ENCODE assay signal across 8 mouse cellular contexts in genomic region chr19:6140374-6140677, GRCm38 (mm10). TPM values are rescaled to one million over a fixed set of nuclear protein-coding genes. Genes with fewer than 3 reads are reported as not detected.
DNase-seq lines count a peak whose midpoint lies in the region; ATAC-seq and TF ChIP-seq lines count a peak whose summit lies in the region.

No protein-coding gene starts in this region.

- peaks cover 7% of the 10 kb centered on the region; the same call in 1 of the 2 replicates for H3K4me1 ChIP-seq in kidney, embryonic 16.5 days (ENCODE audit: insufficient read depth, low read length)
- peaks cover 22% of the 10 kb centered on the region for H3K4me1 ChIP-seq in embryonic facial prominence, embryonic 10.5 days

- H3K79me2 ChIP-seq in myocyte (ENCODE audit: control insufficient read depth, insufficient read depth) = no peaks in the 10 kb centered on the region

- H3K27me3 ChIP-seq in kidney, embryonic 16.5 days (ENCODE audit: insufficient read depth, low read length) = no peaks in the 10 kb centered on the region
- no peaks in the 10 kb centered on the region for H3K27me3 ChIP-seq in embryonic facial prominence, embryonic 10.5 days (replicated peaks; ENCODE audit: low read depth, poor library complexity, severe bottlenecking)
- H3K27me3 ChIP-seq in myocyte (ENCODE audit: control insufficient read depth, insufficient read depth, insufficient read length) = peaks cover 2% of the 10 kb centered on the region

- peak overlapping the region; percentile 95 for H3K27ac ChIP-seq in kidney, embryonic 16.5 days (ENCODE audit: low read length)
- peak overlapping the region; percentile 99 for H3K27ac ChIP-seq in embryonic facial prominence, embryonic 10.5 days (replicated peaks)

- peaks cover 9% of the 10 kb centered on the region; the same call in 1 of the 2 replicates for H3K36me3 ChIP-seq in kidney, embryonic 16.5 days (ENCODE audit: insufficient read depth, low read length)
- peaks cover 34% of the 10 kb centered on the region for H3K36me3 ChIP-seq in embryonic facial prominence, embryonic 10.5 days (replicated peaks)
- H3K36me3 ChIP-seq in myocyte (ENCODE audit: control insufficient read depth, insufficient read depth) = peaks cover 2% of the 10 kb centered on the region

- TF ChIP-seq POLR2A in myocyte (IDR thresholded peaks at IDR 0.05; ENCODE audit: insufficient read length, low read depth) = no peak

- 6% methylated on average over 16 of the region's 16 CpGs for WGBS in kidney, embryonic 16.5 days
- WGBS in embryonic facial prominence, embryonic 10.5 days = 9% methylated on average over 16 of the region's 16 CpGs

- peak overlapping the region; percentile 70 for H3K4me3 ChIP-seq in kidney, embryonic 16.5 days (ENCODE audit: low read length)
- H3K4me3 ChIP-seq in embryonic facial prominence, embryonic 10.5 days = peak overlapping the region; percentile 88
- H3K4me3 ChIP-seq in myocyte = peak overlapping the region; percentile 81

- H3ac ChIP-seq in myocyte (ENCODE audit: control insufficient read depth, insufficient read length) = peak overlapping the region; percentile 61

- H3K9me3 ChIP-seq in kidney, embryonic 16.5 days (ENCODE audit: low read length) = no peaks in the 10 kb centered on the region
- H3K9me3 ChIP-seq in embryonic facial prominence, embryonic 10.5 days = no peaks in the 10 kb centered on the region

- ATAC-seq in kidney, embryonic 16.5 days (ENCODE audit: low FRiP score, low TSS enrichment) = no peak
- peak; percentile 18 for ATAC-seq in inflammation-experienced regulatory T-cells, adult 6 months

- peak overlapping the region; percentile 74 for H3K9ac ChIP-seq in kidney, embryonic 16.5 days (replicated peaks; ENCODE audit: low read length)

- H3K4me2 ChIP-seq in kidney, embryonic 16.5 days (replicated peaks; ENCODE audit: low read depth, low read length) = peak overlapping the region; percentile 76
- peak overlapping the region; percentile 84 for H3K4me2 ChIP-seq in myocyte (ENCODE audit: low read depth)

- DNase-seq in kidney, postnatal 10 days = no peak
- DNase-seq in embryonic facial prominence, embryonic 10.5 days (ENCODE audit: low spot score) = no peak
- no peak for DNase-seq in urinary bladder, postnatal 4 days (ENCODE audit: low spot score in 2 of 2)
- DNase-seq in left cerebral cortex, postnatal 36 days (ENCODE audit: low spot score in 2 of 2) = no peak
- no peak for DNase-seq in thymus, postnatal 4 days

- intact Hi-C loops in left cerebral cortex, postnatal 36 days (cut with DNase I) = loop anchor here (5.0 kb wide), 1 partner anchor 192 kb away; the partner anchor contains the start of gene Men1

TF ChIP-seq in myocyte, 11 proteins besides CTCF, POLR2A, EP300 and RAD21:
- no peak for TF ChIP-seq MYOD1 (IDR thresholded peaks at IDR 0.05; ENCODE audit: control insufficient read depth in 1 of 3, insufficient read length in 2 of 3, low read depth in 2 of 3)
- TF ChIP-seq MYOG (IDR thresholded peaks at IDR 0.05; ENCODE audit: control insufficient read depth in 1 of 3, insufficient read depth in 1 of 3, insufficient read length in 2 of 3, low read depth in 2 of 3) = no peak
- TF ChIP-seq CEBPB (IDR thresholded peaks at IDR 0.05; ENCODE audit: insufficient read depth, poor library complexity, severe bottlenecking) = no peak
- no peak for TF ChIP-seq E2F4 (IDR thresholded peaks at IDR 0.05; ENCODE audit: insufficient read depth)
- no peak for TF ChIP-seq POLR2AphosphoS2 (IDR thresholded peaks at IDR 0.05; ENCODE audit: insufficient read length, low read depth)
- no peak for TF ChIP-seq REST (IDR thresholded peaks at IDR 0.05; ENCODE audit: insufficient read depth, insufficient read length)
- TF ChIP-seq USF1 (IDR thresholded peaks at IDR 0.05; ENCODE audit: low read depth) = no peak
- TF ChIP-seq MAX (IDR thresholded peaks at IDR 0.05; ENCODE audit: low read depth) = no peak
- TF ChIP-seq TCF3 (IDR thresholded peaks at IDR 0.05; ENCODE audit: insufficient read length, low read depth) = no peak

RNA-seq across cellular contexts. Expression of gene Batf2, which starts 0.5 kb away (rescaled TPM):
- 0.47 and 0.84 TPM in 2 replicates for polyA plus RNA-seq in kidney, embryonic 16.5 days (2015; fragmentation: Nextera tagmentation; extraction: Ambion mirVana)
- polyA plus RNA-seq in embryonic facial prominence, embryonic 10.5 days (2016; fragmentation: Nextera tagmentation; extraction: Ambion mirVana) = not detected in 2 replicates
- polyA plus RNA-seq in inflammation-experienced regulatory T-cells, adult 6 months (2017; shearing (Covaris generic)) = not detected
- polyA plus RNA-seq in myocyte (2012; fragmentation: generic; extraction: Trizol) = 0.05 TPM
- total RNA-seq in left cerebral cortex, postnatal 36 days (2021) = under 1 TPM; 0.30 to 0.72 TPM

RNA-seq across cellular contexts. Expression of gene Arl2, which starts 1.0 kb away (rescaled TPM):
- 111 and 113 TPM in 2 replicates for polyA plus RNA-seq in kidney, embryonic 16.5 days (2015; fragmentation: Nextera tagmentation; extraction: Ambion mirVana)
- polyA plus RNA-seq in embryonic facial prominence, embryonic 10.5 days (2016; fragmentation: Nextera tagmentation; extraction: Ambion mirVana) = 111 and 112 TPM in 2 replicates
- 10 to 100 TPM; 14.3 to 31.0 (median 21.9) TPM for polyA plus RNA-seq in inflammation-experienced regulatory T-cells, adult 6 months (2017; shearing (Covaris generic))
- 110 TPM for polyA plus RNA-seq in myocyte (2012; fragmentation: generic; extraction: Trizol)
- total RNA-seq in left cerebral cortex, postnatal 36 days (2021) = 10 to 100 TPM; 73.3 to 87.5 TPM

RNA-seq across cellular contexts. Expression of gene Snx15, which starts 12.2 kb away (rescaled TPM):
- 33.3 and 36.2 TPM in 2 replicates for polyA plus RNA-seq in kidney, embryonic 16.5 days (2015; fragmentation: Nextera tagmentation; extraction: Ambion mirVana)
- 29.1 and 30.2 TPM in 2 replicates for polyA plus RNA-seq in embryonic facial prominence, embryonic 10.5 days (2016; fragmentation: Nextera tagmentation; extraction: Ambion mirVana)
- 10 to 100 TPM; 17.2 to 21.8 (median 20.4) TPM for polyA plus RNA-seq in inflammation-experienced regulatory T-cells, adult 6 months (2017; shearing (Covaris generic))
- 18.5 TPM for polyA plus RNA-seq in myocyte (2012; fragmentation: generic; extraction: Trizol)
- total RNA-seq in left cerebral cortex, postnatal 36 days (2021) = 10 to 100 TPM; 43.7 to 43.8 TPM

RNA-seq across cellular contexts. Expression of gene Sac3d1, which starts 21.9 kb away (rescaled TPM):
- polyA plus RNA-seq in kidney, embryonic 16.5 days (2015; fragmentation: Nextera tagmentation; extraction: Ambion mirVana) = 42.3 and 43.7 TPM in 2 replicates
- polyA plus RNA-seq in embryonic facial prominence, embryonic 10.5 days (2016; fragmentation: Nextera tagmentation; extraction: Ambion mirVana) = 66.1 and 67.7 TPM in 2 replicates
- 1 to 10 TPM; 1.4 to 4.4 (median 3.3) TPM for polyA plus RNA-seq in inflammation-experienced regulatory T-cells, adult 6 months (2017; shearing (Covaris generic))
- 27.5 TPM for polyA plus RNA-seq in myocyte (2012; fragmentation: generic; extraction: Trizol)
- total RNA-seq in left cerebral cortex, postnatal 36 days (2021) = 10 to 100 TPM; 18.3 to 27.5 TPM

RNA-seq across cellular contexts. Expression of gene Naaladl1, which starts 34.7 kb away (rescaled TPM):
- 0.40 and 0.47 TPM in 2 replicates for polyA plus RNA-seq in kidney, embryonic 16.5 days (2015; fragmentation: Nextera tagmentation; extraction: Ambion mirVana)
- polyA plus RNA-seq in embryonic facial prominence, embryonic 10.5 days (2016; fragmentation: Nextera tagmentation; extraction: Ambion mirVana) = 0.87 and 0.89 TPM in 2 replicates
- under 1 TPM in 1 of 3 experiments, not detected in 2; 0.33 TPM for polyA plus RNA-seq in inflammation-experienced regulatory T-cells, adult 6 months (2017; shearing (Covaris generic))
- 0.11 TPM for polyA plus RNA-seq in myocyte (2012; fragmentation: generic; extraction: Trizol)
- under 1 TPM in 1 of 2 experiments, not detected in 1; 0.20 TPM for total RNA-seq in left cerebral cortex, postnatal 36 days (2021)
